Mouse (Mus musculus) neural tube, embryonic 11.5 days (tissue): ENCODE data around the gene Zfp287. TPM values are rescaled to one million over a fixed set of nuclear protein-coding genes. Genes with fewer than 3 reads are reported as not detected.

Experiments used
- ATAC-seq: fragments of 200-750 bp; cut with Nextera tagmentation; 2 replicates; pipeline ENCODE4 v1.8.0; 2017; ENCODE audit warnings: moderate number of reproducible peaks, mild to moderate bottlenecking, moderate TSS enrichment, moderate library complexity; ENCODE audit not compliant: insufficient read depth, low FRiP score, low TSS enrichment
- DNase-seq: peaks from one replicate; pipeline ENCODE4 v3.0.0-alpha.2; 2015; ENCODE audit warnings: low spot score
- H3K27ac ChIP-seq: fragments of 300-500 bp; sonication (generic); 2 replicates; pipeline ENCODE4 v1.5.1; 2014; ENCODE audit warnings: low read depth, mild to moderate bottlenecking, low read length
- H3K27me3 ChIP-seq: fragments of 300-500 bp; sonication (generic); 2 replicates; pipeline ENCODE4 v1.6.1; 2014; ENCODE audit warnings: mild to moderate bottlenecking, low read length, mixed read lengths; ENCODE audit not compliant: control insufficient read depth, insufficient read depth
- H3K36me3 ChIP-seq: fragments of 300-500 bp; sonication (generic); 2 replicates; pipeline ENCODE4 v1.6.1; 2014; ENCODE audit warnings: mild to moderate bottlenecking, low read length, moderate library complexity, mixed read lengths; ENCODE audit not compliant: control insufficient read depth, insufficient read depth
- H3K4me1 ChIP-seq: fragments of 300-500 bp; sonication (generic); 2 replicates; pipeline ENCODE4 v1.6.1; 2014; ENCODE audit warnings: low read length, mixed read lengths; ENCODE audit not compliant: control insufficient read depth, insufficient read depth
- H3K4me2 ChIP-seq: fragments of 300-500 bp; sonication (generic); 2 replicates; pipeline ENCODE4 v1.6.1; 2014; ENCODE audit warnings: low read depth, mild to moderate bottlenecking, moderate library complexity
- H3K4me3 ChIP-seq: fragments of 300-500 bp; sonication (generic); 2 replicates; pipeline ENCODE4 v1.5.1; 2014; ENCODE audit warnings: low read depth, low read length
- H3K9ac ChIP-seq: fragments of 300-500 bp; sonication (generic); 2 replicates; pipeline ENCODE4 v1.6.1; 2014; ENCODE audit warnings: mild to moderate bottlenecking, low read length
- H3K9me3 ChIP-seq: fragments of 300-500 bp; sonication (generic); 2 replicates; pipeline ENCODE4 v1.6.1; 2016; ENCODE audit warnings: low read length; ENCODE audit not compliant: control insufficient read depth
- WGBS: fragments of 180-500 bp; shearing (Covaris S2); extraction: QIAGEN DNeasy Blood & Tissue Kit; methylation state at CpG from one replicate; pipeline ENCODE4 v1.1.7; 2014; 5-methylcytosine and 5-hydroxymethylcytosine counted together
- polyA plus RNA-seq: library from polyadenylated mRNA; unstranded; fragments of >200 nt; fragmentation: Nextera tagmentation; extraction: Ambion mirVana; gene quantifications from 2 replicates; pipeline ENCODE4 v1.2.1, GENCODE M21; 2014

The Zfp287 gene
- polyA plus RNA-seq: 13.6 and 14.4 TPM in 2 replicates

DNA sequence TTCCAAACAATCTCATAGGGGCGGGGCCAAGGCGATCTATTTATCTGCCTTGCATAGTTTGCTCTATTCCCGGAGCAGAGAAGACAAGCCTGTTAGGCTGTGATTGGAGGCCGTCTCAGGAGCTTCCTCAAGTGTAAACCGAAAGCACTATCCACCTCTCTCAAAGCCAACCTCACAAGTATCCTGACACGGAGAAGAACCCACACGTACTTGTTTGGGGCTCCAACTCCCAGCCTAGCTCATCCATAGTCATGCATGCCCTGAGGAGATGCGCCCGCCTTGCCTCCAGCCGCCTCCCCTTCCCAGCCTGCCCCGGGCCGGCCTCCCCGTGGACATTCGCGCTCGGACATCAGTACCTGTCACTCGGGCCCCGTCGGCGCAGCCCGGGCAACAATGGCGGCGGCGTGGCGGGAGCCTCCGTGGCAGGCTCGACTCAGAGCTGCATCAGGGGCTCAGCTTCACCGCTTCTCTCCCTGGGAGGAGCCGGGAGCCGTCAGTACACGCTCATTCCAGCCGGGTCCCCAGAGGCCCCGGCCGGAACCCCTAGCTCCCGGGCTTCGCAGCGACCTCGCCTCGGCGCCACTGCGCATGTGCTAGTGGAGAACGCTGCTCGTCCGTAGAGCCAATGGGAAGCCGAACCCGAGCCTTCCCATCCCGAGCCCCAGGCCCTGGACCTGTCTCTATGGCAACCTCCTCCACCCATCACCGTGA is at the start of gene Zfp287:
Gene Zfp287, minus strand, starts transcription at position 595 of the 711 bp plus-strand sequence.
- peak within 1 kb of the TSS; percentile 48 for H3K4me2 ChIP-seq
- H3K36me3 ChIP-seq: no peaks in the 10 kb centered on the region
- no peaks in the 10 kb centered on the region for H3K27me3 ChIP-seq
- DNase-seq (peak; percentile 95), ATAC-seq (peak; percentile 99)
- no peaks in the 10 kb centered on the region for H3K4me1 ChIP-seq
- H3K9me3 ChIP-seq: no peaks in the 10 kb centered on the region
- H3K4me3 ChIP-seq: peak within 1 kb of the TSS; percentile 49
- WGBS: 1% methylated on average over 46 of the region's 48 CpGs
- H3K9ac ChIP-seq: peak within 1 kb of the TSS; percentile 68
- H3K27ac ChIP-seq: peak within 1 kb of the TSS; percentile 77

DNA sequence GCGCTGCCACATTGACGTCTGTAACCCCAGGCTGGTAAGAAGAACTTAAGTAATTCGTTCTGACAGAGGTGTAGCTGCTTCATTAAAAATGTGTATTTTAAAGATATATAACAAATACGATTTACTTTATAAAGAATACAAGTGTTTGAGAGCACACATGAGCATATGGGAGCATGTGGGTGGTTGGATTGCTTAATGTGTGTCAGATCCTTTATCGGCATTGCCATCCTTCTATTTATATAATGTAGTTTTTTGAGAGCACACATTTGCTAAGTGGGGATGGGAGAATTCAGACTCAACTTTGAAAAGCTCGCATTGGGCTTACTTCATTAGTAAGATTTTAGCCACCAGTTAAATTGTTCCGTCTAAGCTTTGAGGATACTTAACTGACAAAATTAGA is 44.8 kb upstream of the Zfp287 start:
- no peak overlapping the region for H3K4me3 ChIP-seq
- DNase-seq (no peak), ATAC-seq (no peak)
- peaks cover 28% of the 10 kb centered on the region for H3K36me3 ChIP-seq
- H3K4me1 ChIP-seq: no peaks in the 10 kb centered on the region
- H3K9ac ChIP-seq: no peak overlapping the region
- 92% methylated on average over 7 of the region's 7 CpGs for WGBS
- no peaks in the 10 kb centered on the region for H3K27me3 ChIP-seq
- H3K9me3 ChIP-seq: peaks cover 34% of the 10 kb centered on the region
- no peak overlapping the region for H3K27ac ChIP-seq
- H3K4me2 ChIP-seq: no peak overlapping the region

DNA sequence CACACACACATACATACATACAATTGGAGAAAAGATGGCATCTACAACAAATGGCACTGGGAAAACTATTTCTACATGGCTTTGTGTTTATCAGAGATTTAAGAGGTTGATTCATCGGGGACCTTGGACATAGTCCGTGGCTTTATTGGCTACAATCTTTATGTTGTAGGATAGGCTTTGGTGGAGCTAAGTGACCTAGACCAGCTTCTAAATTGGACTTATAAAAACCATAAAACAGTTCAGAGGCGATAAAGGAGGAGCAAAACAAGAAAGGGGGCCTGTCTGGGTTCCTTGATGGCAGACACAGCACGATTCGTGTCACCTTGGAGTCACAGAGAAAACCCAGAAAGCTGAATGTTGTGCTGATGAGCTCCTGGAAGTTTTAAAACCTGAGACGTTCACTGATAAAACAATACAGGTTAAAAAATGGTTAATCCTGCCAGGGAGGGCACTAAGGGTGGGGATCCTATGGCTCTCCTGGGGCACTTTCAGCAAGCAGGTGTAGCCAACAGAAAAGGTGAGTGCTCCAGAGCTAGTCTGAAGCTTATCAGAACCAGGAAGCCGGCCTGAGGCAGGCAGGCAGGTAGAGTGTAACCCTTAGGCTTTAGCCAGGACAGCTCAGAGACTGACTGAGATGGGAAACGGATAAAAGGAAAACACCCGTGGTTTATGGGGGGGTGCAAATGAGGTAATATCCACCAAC is 29.2 kb upstream of the Zfp287 start:
- no peaks in the 10 kb centered on the region; the same call in 1 of the 2 replicates for H3K4me1 ChIP-seq
- H3K4me3 ChIP-seq: no peak overlapping the region
- DNase-seq (no peak), ATAC-seq (no peak)
- no peaks in the 10 kb centered on the region for H3K36me3 ChIP-seq
- H3K27ac ChIP-seq: no peak overlapping the region
- H3K4me2 ChIP-seq: no peak overlapping the region
- no peak overlapping the region for H3K9ac ChIP-seq
- no peaks in the 10 kb centered on the region for H3K9me3 ChIP-seq
- H3K27me3 ChIP-seq: no peaks in the 10 kb centered on the region
- 71% methylated on average over 9 of the region's 9 CpGs for WGBS

DNA sequence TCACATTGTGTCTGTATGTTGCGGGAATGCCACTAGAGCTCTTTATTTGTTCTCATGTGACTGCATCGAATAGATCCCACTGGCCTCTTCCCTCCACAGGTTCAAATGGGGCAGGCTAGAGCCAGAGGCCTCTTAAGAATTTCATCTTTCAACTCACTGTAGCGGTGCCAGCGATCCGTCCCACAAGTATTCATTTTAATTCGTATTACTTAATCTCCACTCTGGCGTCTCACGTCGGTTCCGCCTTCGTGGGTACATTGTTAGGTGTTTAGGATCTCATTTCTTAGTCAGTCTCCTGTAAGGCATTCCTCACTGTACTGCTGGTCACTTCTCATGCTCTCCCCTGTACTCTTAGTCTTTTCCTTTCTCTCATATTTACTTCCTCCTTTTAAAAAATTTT is 26.8 kb upstream of the Zfp287 start:
- Histone ChIP-seq H3K27ac (no peak overlapping the region), H3K27me3 (no peaks in the 10 kb centered on the region), H3K4me1 (no peaks in the 10 kb centered on the region; the same call in 1 of the 2 replicates), H3K9ac (no peak overlapping the region), H3K36me3 (no peaks in the 10 kb centered on the region), H3K4me2 (no peak overlapping the region), H3K4me3 (no peak overlapping the region), H3K9me3 (no peaks in the 10 kb centered on the region)
- DNase-seq (no peak), ATAC-seq (no peak)
- WGBS: 94% methylated on average over 11 of the region's 11 CpGs

DNA sequence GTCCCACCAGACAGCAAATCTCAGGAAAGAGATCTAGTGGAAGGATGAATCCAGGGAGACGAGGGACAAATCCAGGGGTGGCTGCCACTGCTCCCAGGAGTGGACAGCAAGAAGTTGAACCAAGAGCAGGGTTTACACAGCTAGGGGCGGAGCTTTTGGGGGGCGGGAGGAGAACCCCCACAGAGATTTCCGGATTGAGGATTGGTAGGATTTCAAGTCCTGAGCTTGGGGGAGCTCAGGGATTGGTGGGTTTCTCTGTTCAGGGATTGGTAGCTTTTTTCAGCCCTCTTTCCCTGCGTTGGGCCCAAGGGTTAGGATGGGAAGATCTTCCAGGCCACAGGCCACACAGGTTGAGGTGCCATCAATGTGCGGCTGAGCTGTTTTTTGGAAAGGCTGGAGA is 26.2 kb upstream of the Zfp287 start:
- Histone ChIP-seq H3K9ac (no peak overlapping the region), H3K4me3 (no peak overlapping the region), H3K27me3 (no peaks in the 10 kb centered on the region), H3K4me2 (no peak overlapping the region), H3K4me1 (no peaks in the 10 kb centered on the region; the same call in 1 of the 2 replicates), H3K36me3 (no peaks in the 10 kb centered on the region), H3K9me3 (no peaks in the 10 kb centered on the region), H3K27ac (no peak overlapping the region)
- DNase-seq: no peak
- WGBS: 78% methylated on average over 6 of the region's 6 CpGs
- no peak for ATAC-seq

DNA sequence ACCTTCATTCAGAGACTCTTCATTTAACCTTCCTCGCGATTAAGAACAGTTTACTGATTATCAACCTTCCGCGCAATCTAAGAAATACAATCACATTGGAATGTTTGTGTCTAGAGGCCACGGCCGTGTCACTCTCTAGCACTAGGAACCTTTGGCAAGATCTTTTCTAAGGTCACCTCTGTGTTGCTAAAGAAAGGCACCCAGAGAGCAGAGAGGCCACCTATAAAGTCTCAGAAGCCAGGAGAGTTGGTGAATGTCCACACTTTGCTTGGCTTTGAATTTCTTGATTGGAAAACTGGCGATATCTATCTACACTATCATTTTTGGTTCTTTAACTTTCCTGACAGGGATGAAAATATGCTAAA is 25.4 kb upstream of the Zfp287 start:
- H3K4me1 ChIP-seq: no peaks in the 10 kb centered on the region; the same call in 1 of the 2 replicates
- no peak overlapping the region; the same call in 1 of the 2 replicates for H3K4me3 ChIP-seq
- H3K4me2 ChIP-seq: peak overlapping the region; percentile 38
- WGBS: 11% methylated on average over 7 of the region's 7 CpGs
- H3K9me3 ChIP-seq: no peaks in the 10 kb centered on the region
- peak; percentile 39; the same call in 1 of the 2 replicates for ATAC-seq
- H3K27me3 ChIP-seq: no peaks in the 10 kb centered on the region
- H3K36me3 ChIP-seq: no peaks in the 10 kb centered on the region
- peak overlapping the region; percentile 37 for H3K9ac ChIP-seq
- no peak for DNase-seq
- no peak overlapping the region for H3K27ac ChIP-seq

DNA sequence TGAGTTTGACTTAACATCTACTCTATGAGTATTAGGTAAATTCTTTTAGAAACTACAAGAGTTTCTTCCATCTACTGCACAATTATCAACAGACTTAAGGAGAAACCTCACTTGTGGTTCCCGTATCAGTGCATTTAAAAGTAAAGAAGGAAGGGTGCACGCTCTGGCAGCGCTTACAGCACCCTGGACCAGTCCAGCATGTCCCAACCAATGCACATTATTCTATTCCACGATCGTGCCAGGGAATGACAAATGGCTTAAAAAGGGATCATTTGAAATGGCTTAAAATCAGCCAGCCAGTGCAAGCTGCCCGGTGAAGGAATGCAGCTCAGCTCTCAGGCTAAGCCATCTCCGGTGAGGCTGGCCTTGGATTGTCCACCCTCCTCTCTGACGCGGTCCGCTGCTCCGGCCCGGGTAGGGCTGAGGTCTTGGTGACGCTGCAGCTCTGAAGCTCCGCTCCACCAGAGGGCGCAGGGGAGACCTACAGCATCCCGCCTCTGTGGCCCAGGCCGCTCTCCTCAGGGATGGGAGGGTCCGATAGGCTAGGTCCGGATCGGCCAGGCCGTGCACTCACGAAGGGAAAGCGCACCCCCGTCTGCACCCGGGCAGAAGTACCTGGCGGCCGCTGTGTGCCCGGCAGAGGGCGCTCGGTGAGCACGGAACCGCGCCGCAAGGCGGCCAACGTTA is 24.9 kb upstream of the Zfp287 start:
- peak overlapping the region; percentile 4; the same call in 1 of the 2 replicates for H3K4me3 ChIP-seq
- no peaks in the 10 kb centered on the region for H3K27me3 ChIP-seq
- DNase-seq (peak; percentile 97), ATAC-seq (peak; percentile 100)
- H3K4me2 ChIP-seq: peak overlapping the region; percentile 38
- no peak overlapping the region for H3K27ac ChIP-seq
- no peaks in the 10 kb centered on the region for H3K36me3 ChIP-seq
- no peaks in the 10 kb centered on the region; the same call in 1 of the 2 replicates for H3K4me1 ChIP-seq
- WGBS: 7% methylated on average over 36 of the region's 36 CpGs
- no peaks in the 10 kb centered on the region for H3K9me3 ChIP-seq
- peak overlapping the region; percentile 37 for H3K9ac ChIP-seq

DNA sequence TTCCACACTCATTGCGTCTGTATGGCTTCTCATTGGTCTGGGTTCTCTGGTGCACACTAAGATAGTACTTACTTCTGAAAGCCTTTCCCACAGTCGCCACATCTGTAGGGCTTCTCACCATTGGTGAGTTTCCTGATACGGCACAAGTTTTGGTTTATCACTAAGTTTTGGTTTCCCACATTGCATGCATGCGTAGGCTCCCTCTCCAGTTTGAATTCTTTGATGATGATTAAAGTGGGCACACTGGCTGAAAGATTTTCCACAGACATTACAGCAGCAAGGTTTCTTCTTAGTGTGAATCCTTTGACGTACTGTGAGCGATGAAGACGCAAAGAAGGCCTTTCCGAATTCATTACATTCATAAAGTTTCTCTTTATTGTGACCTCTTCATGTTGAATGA is 21.1 kb upstream of the Zfp287 start, which contains the start of gene Gm10428:
Gene Gm10428, plus strand, starts transcription at position 321 of the 400 bp plus-strand sequence.
- Histone ChIP-seq H3K9ac (no peak within 1 kb of the TSS), H3K36me3 (no peaks in the 10 kb centered on the region), H3K27ac (no peak within 1 kb of the TSS), H3K4me2 (no peak within 1 kb of the TSS), H3K9me3 (no peaks in the 10 kb centered on the region), H3K27me3 (no peaks in the 10 kb centered on the region), H3K4me1 (no peaks in the 10 kb centered on the region; the same call in 1 of the 2 replicates), H3K4me3 (no peak within 1 kb of the TSS)
- 90% methylated on average over 8 of the region's 8 CpGs for WGBS
- ATAC-seq (no peak), DNase-seq (no peak)
